Mouse (Mus musculus) adrenal gland (tissue): ENCODE data around the gene Rpl37a.

Experiments
- intact Hi-C: fragments of 180-260 bp; cut with DNase I; formaldehyde crosslinking; loops from one replicate; pipeline ENCODE4 v1.15.1; 2025

Gene Rpl37a

DNA sequence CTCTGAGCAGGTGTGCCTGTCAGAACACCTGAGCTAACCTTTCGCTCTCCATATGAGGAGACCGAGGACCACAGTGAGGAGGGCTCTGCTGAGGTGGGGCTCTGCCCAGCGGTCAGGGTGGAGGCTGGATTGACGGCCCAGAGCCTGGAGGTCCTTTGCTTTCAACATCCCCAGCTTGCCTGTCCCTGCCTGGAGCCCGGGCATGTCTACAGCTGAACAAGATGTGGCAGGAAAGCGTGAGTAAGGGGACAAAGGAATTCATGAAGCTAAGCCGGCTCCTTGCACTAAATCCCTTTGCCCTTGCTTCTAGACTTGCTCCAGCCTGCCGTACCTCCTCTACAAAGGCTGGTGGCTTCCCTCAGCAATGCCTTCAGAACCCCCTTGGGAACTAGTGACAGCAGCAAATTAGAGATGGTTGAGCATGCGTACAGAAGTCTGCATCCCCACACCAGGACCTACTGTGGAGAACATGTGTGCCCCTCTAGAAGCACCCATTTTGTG is 22.2 kb downstream of the Rpl37a start:
- intact Hi-C loops = no loop called here

DNA sequence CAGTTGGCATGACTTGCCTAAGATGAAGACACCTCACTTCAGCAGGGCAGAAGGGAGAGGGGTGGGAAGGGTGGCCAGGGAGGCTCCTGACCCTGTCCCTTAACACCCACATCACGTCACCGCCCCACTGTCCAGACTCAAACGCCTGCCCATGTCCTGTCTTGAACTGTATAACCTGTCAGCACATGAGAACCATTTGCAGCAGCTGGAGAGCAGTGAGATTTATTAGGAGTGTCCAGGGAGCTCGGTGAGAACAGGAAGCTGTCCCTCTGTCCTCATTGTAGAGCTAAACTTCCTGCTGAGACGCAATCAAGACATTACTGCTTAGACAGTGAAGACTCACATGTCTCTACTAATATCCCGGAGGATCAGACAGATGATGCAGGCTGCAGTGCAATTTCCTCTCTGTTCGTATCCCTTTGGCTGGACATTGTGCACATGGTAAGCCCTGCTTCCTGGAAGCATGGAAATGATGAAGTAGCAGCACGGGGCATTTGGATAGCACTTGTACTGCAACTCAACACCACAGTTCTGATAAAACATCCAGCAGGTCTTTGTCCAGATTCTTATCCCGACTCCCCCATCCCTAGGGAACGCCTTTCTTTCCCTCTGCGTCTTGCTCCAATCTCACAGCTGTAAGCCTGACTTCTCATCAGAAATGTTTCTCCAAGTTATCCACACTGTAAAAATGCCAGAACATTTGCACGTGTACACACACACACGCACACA is 25.5 kb downstream of the Rpl37a start:
- intact Hi-C loops = no loop called here

DNA sequence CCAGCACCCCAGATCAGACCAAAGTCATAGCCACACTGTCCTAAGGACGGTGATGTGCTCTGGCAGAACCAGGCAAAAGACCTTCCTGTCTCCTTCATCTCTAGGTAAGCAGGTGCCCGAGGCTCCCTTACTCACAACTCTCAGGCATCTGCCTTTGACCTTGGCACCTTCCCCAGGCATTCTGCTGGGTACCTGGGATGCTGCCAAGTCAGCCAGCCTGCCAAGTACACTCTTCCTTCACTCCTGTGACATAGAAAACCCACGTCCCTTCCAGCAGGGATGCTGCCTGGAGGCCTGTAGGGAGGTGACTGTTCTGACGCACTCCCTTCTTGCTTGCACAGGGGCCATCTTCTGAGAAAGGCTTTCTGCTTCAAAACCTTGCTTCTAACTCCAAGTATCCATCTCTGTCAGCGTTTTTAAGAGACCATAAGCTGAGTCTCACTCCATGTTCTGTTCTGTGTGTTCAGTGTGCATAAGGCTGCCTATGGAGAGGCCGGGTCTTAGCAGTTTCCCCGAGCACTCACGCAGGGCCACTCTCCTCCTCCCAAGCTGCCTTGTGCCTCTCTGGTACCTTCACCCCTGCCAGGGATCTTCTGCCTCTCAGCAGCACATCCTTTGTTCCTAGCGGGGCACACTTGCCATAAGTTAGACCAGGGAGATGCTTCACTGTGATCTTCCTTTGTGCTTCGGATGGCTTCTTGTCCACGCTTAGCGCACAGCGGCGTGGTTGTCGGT is 28.0 kb downstream of the Rpl37a start:
- intact Hi-C loops = no loop called here

DNA sequence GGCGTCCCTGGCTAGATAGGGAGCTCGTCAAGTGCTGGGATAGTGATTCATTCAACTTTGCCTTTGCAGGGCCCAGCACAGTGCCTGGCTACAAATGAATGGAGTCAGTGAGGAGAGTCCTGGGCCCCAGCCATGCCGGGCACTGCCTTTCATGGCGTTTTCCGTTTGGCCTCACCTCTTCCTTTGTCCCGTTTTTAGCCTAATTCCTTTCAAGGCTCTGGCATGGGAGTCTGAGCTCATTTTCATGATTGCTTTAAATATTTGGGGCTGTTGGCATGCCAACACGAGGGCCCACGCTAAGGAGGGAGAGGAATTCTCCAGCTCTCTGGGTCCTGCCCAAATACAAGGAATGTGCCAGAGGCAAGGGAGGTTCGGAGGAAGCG is 28.6 kb downstream of the Rpl37a start:
- intact Hi-C loops = no loop called here

DNA sequence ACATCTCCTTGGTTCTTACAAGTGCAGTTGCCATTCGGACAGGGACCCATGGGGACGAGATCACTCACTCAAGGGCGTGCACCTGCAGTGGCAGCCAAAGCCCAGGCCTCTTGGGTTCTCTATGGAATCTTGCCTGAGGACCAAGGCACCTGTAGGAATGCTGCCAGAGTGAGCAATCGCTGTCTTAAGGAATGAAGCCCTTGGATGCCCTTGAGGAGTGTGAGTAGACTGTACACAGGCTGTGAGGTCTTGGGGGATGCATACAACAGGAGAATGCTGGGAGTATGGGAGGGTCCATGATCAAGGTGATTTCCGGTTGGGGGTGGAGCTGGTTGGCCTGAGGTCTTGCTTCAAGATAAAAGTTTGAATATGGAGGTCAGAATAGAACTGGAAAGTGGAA is 30.3 kb downstream of the Rpl37a start:
- intact Hi-C loops = no loop called here

DNA sequence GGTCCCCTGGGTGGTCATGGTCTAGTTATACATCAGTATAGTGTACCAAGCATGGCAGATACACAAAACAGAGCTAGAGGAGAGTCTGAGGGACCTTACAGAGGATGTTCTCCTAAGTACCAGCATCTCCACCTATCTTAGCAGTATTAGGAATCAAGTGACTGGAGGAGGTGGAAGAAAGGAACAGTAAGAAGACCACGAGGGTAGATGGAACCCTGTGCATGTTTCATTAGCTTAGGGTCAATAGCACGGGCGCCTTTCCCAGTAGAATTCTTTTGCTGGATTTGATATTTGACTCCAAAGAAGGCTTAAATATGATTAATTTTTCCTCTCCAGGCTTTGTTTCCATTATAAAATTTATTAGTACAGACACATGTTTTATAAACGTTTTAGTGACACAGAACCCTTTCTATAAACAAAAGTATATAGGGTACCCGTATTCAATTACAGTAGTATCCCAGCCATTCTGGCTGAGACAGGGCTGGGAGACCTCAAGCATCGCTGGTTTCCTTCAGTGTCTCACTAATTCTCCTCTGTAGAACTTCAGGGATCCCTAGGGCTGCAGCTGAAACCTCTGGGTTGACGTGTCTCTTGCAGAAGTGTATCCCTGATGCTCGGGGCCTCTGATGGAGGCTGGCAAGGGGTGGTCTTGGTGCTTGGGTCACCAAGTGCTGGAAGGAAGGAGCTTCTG is 33.9 kb downstream of the Rpl37a start:
- intact Hi-C loops = no loop called here

DNA sequence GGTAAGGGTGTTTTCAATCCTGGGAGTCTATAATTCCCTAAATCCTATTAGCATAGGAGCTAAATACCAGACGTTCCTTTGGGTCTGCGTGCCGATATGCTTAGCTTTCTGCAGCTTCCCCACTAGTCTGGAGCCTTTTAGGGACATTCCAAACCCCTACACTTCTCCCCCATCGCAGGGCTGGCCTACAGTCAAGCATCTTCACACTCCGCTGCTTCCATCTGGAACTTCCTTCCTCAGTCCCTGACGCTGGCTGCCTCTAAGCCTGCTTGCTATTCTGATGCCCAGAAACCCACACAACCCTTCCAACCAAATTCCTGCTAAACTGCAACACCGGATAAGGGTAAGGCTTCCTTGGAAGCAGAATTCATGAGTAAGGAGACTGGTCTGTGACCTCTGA is 35.3 kb downstream of the Rpl37a start:
- intact Hi-C loops = no loop called here

DNA sequence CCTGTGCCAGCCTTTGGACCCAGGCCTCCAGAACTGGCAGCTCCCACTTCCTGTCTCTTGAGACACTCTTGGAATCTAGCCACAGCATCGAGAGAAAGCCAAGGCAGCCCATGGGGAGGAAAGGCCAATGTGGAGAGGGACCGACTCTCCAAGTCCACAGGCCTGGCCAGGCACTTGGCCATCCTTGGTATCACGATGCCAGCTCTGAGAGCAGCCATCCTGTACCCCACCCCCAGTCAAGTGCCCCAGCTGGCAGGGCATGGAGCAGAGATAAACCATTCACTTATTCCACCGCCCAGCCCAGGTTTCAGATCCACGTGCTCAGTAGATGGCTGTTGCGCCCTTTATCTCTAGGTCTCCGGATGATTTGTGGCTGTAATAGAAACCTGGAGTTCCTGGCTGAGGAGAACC is 40.3 kb downstream of the Rpl37a start:
- intact Hi-C loops = no loop called here

DNA sequence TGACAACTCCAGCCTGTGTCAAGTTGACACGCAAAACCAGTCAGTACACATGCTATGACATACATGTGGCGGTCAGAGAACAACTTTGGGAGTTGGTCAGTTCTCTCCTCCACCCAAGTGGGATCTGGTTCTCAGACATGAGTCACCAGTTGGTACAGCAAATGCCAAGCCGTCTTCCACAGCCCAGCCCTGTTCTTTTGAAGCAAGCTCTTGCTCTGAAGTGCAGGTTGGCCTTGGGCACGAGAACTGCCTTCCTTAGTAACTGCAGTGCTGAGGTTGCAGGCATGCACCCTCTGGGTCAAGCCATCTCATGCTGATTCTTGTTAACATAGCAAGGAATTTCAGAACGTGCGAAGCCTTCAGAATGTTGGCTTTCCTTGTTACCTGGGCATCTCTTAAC is 42.1 kb downstream of the Rpl37a start:
- intact Hi-C loops = no loop called here

DNA sequence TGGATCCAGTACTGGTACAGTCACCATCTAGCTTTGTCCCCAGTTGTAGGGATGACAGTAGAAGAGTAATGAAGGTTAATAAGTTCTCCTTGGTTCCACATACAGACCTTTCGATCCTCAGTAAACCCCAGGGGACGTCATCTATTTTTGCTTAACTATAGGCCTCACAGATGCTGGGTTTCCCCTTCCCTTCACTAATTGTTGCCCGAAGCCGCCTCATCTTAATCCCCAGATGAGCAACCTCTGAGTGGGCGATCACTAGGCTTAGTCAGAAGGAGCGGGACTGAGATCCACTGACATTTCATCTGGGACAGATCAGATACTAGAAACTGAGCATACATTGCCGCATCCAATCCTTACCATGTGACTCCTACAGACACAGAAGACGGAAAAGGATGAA is 44.1 kb downstream of the Rpl37a start:
- intact Hi-C loops = no loop called here

DNA sequence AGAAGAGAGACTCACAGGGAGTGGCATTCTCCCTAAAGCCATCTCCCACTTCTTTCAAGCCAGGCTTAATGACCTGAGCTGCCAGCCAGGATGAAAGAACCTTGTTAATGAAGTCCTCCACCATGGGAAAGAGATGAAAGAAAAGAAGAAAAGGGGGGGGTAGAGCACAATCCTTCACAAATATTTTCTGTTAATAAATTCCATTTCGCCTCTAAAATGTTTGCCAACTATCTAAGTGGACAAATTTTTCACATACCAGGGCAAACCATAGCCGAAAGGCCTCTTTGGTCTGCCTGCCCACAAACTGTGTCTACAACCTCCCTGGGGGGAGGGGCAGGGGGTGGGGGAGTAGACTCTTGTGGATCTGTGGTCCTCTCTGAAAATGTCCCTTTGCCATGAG is 44.7 kb downstream of the Rpl37a start:
- intact Hi-C loops = no loop called here

DNA sequence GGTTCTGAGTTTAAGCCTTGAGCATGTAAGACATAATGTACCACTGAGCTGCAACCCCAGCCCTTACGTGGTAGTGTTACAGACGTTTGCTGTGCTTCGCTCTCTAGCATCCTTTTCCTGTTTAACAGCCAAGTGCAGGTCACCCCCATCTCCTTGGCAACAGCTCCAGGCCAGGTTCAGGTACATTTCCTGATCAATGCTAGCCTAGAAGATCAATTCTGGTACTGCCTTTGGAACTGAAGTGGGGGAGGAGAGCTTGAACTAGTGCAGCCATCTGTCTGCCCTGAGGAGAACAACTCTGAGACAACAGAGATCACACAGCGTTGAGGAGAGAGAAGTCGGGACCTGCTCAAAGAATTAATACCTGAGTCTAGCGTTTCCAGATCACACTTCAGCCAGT is 48.7 kb downstream of the Rpl37a start:
- intact Hi-C loops = no loop called here
